Mouse (Mus musculus): ENCODE results near the gene Rbfox1. TPM values are rescaled to one million over a fixed set of nuclear protein-coding genes. Genes with fewer than 3 reads are reported as not detected.

Gene Rbfox1
- polyA plus RNA-seq, 1 experiment, result 1.4 TPM

- Histone ChIP-seq H3K4me1 (ENCODE audit: control insufficient read depth, insufficient read depth, low read length) (no peaks in the 10 kb centered on the region), H3K27ac (ENCODE audit: insufficient read depth, low read length) (no peak overlapping the region), H3K4me3 (ENCODE audit: insufficient read depth, low read length) (no peak overlapping the region)
- TF ChIP-seq POLR2A (IDR thresholded peaks at IDR 0.05; ENCODE audit: low read depth, low read length), result no peak
- TF ChIP-seq CTCF (IDR thresholded peaks at IDR 0.05; ENCODE audit: borderline replicate concordance, insufficient read depth, low read length), result no peak
Observed at GRCm38 (mm10) chr16:6309940-6310339, 424.8 kb downstream of the Rbfox1 start.

GRCm38 (mm10) chr16:6310744-6311678 is 425.9 kb downstream of the Rbfox1 start:
- H3K4me3 ChIP-seq (ENCODE audit: insufficient read depth, low read length), result no peak overlapping the region
- no peaks in the 10 kb centered on the region for H3K4me1 ChIP-seq (ENCODE audit: control insufficient read depth, insufficient read depth, low read length)
- H3K27ac ChIP-seq (ENCODE audit: insufficient read depth, low read length), result no peak overlapping the region
- TF ChIP-seq CTCF (IDR thresholded peaks at IDR 0.05; ENCODE audit: borderline replicate concordance, insufficient read depth, low read length) (no peak), POLR2A (IDR thresholded peaks at IDR 0.05; ENCODE audit: low read depth, low read length) (no peak)

DNA sequence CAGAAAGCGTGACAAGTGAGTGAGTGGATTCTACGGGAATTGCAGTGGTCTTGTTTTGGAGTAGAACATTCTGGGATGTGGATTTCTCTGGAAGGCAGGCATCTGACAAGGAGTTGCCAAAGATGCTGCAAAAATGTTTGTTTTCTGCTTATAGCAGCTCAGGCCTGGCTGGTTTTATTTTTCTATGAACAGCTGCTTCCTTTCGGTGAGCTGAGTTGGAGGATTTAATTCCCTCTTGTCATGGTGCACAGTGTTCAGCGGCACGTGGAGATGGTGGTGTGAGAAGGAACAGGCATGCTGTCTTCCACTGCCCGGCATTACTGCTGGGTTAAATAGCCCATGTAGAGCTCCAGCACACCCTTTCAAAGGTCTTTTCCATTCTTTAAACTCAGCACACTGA is 428.5 kb downstream of the Rbfox1 start:
- TF ChIP-seq CTCF (IDR thresholded peaks at IDR 0.05; ENCODE audit: borderline replicate concordance, insufficient read depth, low read length), result no peak
- TF ChIP-seq POLR2A (IDR thresholded peaks at IDR 0.05; ENCODE audit: low read depth, low read length), result no peak
- Histone ChIP-seq H3K27ac (ENCODE audit: insufficient read depth, low read length) (no peak overlapping the region), H3K4me1 (ENCODE audit: control insufficient read depth, insufficient read depth, low read length) (no peaks in the 10 kb centered on the region)

DNA sequence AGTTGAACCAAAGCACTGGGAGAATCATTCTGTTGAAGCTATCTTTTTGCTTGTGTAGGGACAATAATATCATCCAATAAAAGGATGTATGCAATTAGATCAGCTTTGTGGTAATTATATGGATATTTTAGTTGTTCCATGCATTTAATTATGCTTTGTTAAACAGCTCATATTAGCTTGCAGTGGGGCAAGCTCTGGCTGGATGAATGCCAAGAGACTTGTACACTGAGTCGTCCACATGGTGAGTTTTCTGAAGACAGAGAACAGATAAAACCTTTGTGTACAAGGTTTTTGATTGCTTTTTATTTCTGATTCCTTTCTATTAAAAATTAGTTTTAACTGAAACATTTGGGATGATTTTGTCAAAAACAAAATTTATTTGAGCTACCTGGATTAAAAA is 439.7 kb downstream of the Rbfox1 start:
- TF ChIP-seq CTCF (IDR thresholded peaks at IDR 0.05; ENCODE audit: borderline replicate concordance, insufficient read depth, low read length), result no peak
- no peak for TF ChIP-seq POLR2A (IDR thresholded peaks at IDR 0.05; ENCODE audit: low read depth, low read length)
- H3K4me3 ChIP-seq (ENCODE audit: insufficient read depth, low read length), result no peak overlapping the region
- H3K27ac ChIP-seq (ENCODE audit: insufficient read depth, low read length), result no peak overlapping the region
- no peaks in the 10 kb centered on the region for H3K4me1 ChIP-seq (ENCODE audit: control insufficient read depth, insufficient read depth, low read length)

More for the DNA sequence above, 428.5 kb downstream of the Rbfox1 start:
- H3K4me3 ChIP-seq (ENCODE audit: insufficient read depth, low read length), result no peak overlapping the region

- TF ChIP-seq POLR2A (IDR thresholded peaks at IDR 0.05; ENCODE audit: low read depth, low read length) (no peak), CTCF (IDR thresholded peaks at IDR 0.05; ENCODE audit: borderline replicate concordance, insufficient read depth, low read length) (no peak)
- no peaks in the 10 kb centered on the region for H3K4me1 ChIP-seq (ENCODE audit: control insufficient read depth, insufficient read depth, low read length)
- H3K27ac ChIP-seq (ENCODE audit: insufficient read depth, low read length), result no peak overlapping the region
- H3K4me3 ChIP-seq (ENCODE audit: insufficient read depth, low read length), result no peak overlapping the region
Observed at GRCm38 (mm10) chr16:6331400-6331939, 446.3 kb downstream of the Rbfox1 start.

GRCm38 (mm10) chr16:6333273-6333672 is 448.1 kb downstream of the Rbfox1 start:
- no peaks in the 10 kb centered on the region for H3K4me1 ChIP-seq (ENCODE audit: control insufficient read depth, insufficient read depth, low read length)
- no peak overlapping the region for H3K4me3 ChIP-seq (ENCODE audit: insufficient read depth, low read length)
- TF ChIP-seq CTCF (IDR thresholded peaks at IDR 0.05; ENCODE audit: borderline replicate concordance, insufficient read depth, low read length), result no peak
- no peak for TF ChIP-seq POLR2A (IDR thresholded peaks at IDR 0.05; ENCODE audit: low read depth, low read length)
- H3K27ac ChIP-seq (ENCODE audit: insufficient read depth, low read length), result no peak overlapping the region

- Histone ChIP-seq H3K4me3 (ENCODE audit: insufficient read depth, low read length) (no peak overlapping the region), H3K27ac (ENCODE audit: insufficient read depth, low read length) (no peak overlapping the region), H3K4me1 (ENCODE audit: control insufficient read depth, insufficient read depth, low read length) (no peaks in the 10 kb centered on the region)
- TF ChIP-seq CTCF (IDR thresholded peaks at IDR 0.05; ENCODE audit: borderline replicate concordance, insufficient read depth, low read length) (no peak), POLR2A (IDR thresholded peaks at IDR 0.05; ENCODE audit: low read depth, low read length) (no peak)
Observed at GRCm38 (mm10) chr16:6348103-6348502, 462.9 kb downstream of the Rbfox1 start.

GRCm38 (mm10) chr16:6348581-6349241 is 463.6 kb downstream of the Rbfox1 start:
- H3K4me3 ChIP-seq (ENCODE audit: insufficient read depth, low read length), result no peak overlapping the region
- H3K4me1 ChIP-seq (ENCODE audit: control insufficient read depth, insufficient read depth, low read length), result no peaks in the 10 kb centered on the region
- H3K27ac ChIP-seq (ENCODE audit: insufficient read depth, low read length), result no peak overlapping the region
- TF ChIP-seq CTCF (IDR thresholded peaks at IDR 0.05; ENCODE audit: borderline replicate concordance, insufficient read depth, low read length), result no peak
- TF ChIP-seq POLR2A (IDR thresholded peaks at IDR 0.05; ENCODE audit: low read depth, low read length), result no peak

DNA sequence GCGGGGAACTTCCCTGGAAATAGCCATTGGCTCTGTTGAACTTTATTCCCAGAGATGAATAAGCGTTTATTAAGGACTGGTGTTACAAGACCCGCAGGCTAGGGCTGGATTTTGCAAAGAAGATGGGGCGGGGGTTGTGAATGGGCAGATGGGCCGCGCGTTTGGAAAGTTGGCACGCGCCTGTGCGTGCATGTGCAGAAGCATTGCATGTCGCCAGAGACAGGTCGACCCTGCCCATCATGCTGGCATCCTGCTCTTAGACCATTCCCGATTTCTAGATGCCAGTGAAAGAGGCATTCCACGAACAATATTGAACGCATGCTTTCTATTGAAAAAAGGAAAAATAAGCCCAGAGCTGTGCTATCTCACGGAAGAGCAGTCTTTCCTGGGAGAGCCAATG is 464.2 kb downstream of the Rbfox1 start:
- Histone ChIP-seq H3K4me3 (ENCODE audit: insufficient read depth, low read length) (no peak overlapping the region), H3K4me1 (ENCODE audit: control insufficient read depth, insufficient read depth, low read length) (no peaks in the 10 kb centered on the region), H3K27ac (ENCODE audit: insufficient read depth, low read length) (no peak overlapping the region)
- TF ChIP-seq POLR2A (IDR thresholded peaks at IDR 0.05; ENCODE audit: low read depth, low read length), result no peak
- TF ChIP-seq CTCF (IDR thresholded peaks at IDR 0.05; ENCODE audit: borderline replicate concordance, insufficient read depth, low read length), result no peak
